Comparison of ENCODE assay signal across 22 mouse cellular contexts in the genomic region with DNA sequence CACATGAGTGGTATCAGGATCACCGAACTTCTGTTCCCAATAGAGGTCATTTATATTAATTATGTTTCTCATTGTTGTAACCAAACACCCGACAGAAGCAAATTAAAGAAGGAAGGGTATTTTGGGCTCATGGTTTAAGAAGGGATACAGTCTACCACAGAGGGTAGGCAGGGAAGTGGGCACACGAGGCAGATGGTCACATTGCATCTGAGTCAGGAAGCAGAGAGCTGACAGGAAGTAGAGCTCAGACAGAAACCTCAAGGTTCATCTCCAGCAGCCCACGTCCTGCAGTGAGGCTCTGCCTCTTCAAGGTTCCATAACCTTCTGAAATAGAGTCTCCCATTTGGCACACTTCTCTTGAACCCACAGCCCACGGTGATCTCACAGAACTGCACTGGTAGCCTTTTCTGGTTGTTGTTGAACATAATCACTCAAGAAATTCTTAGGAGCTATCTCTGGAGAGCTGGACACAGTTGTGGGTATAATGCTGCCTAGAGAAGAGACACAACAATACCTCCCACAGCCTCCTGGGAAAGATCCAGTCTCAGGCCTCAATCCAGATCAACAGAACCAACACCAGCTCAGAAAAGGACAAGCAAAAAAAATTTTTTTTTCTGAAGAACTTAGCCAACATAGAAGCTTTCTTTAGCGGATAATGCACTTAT.
DNase-seq lines count a peak whose midpoint lies in the region; ATAC-seq and TF ChIP-seq lines count a peak whose summit lies in the region.
"Had no signal": no experiment of that assay in that cellular context is flagged by ENCODE, and none has a peak within 500 bp of the region (broad histone marks: within the 10 kb centered on the region; RNA-seq: fewer than 3 reads in every experiment).

No protein-coding gene starts in this region.

- H3K79me2 ChIP-seq in macrophage (ENCODE audit: inconsistent target), result no peaks in the 10 kb centered on the region

- H3K9ac ChIP-seq in kidney, embryonic 14.5 days (ENCODE audit: low read depth, low read length), result no peak overlapping the region
- H3K9ac ChIP-seq: embryonic facial prominence, embryonic 12.5 days; forebrain, embryonic 13.5 days; heart, embryonic 15.5 days had no signal

- no peaks in the 10 kb centered on the region for H3K27me3 ChIP-seq in thymus, adult 2 months (ENCODE audit: control insufficient read depth, insufficient read depth, low read length)
- H3K27me3 ChIP-seq in kidney, embryonic 14.5 days (ENCODE audit: control insufficient read depth, insufficient read depth, low read length), result no peaks in the 10 kb centered on the region
- H3K27me3 ChIP-seq: embryonic facial prominence, embryonic 12.5 days; forebrain, embryonic 13.5 days; heart, embryonic 15.5 days had no signal

- no peak for ATAC-seq in kidney, embryonic 14.5 days (ENCODE audit: low FRiP score, low TSS enrichment)
- ATAC-seq: forebrain, embryonic 13.5 days; hindbrain, embryonic 16.5 days; intestine, embryonic 16.5 days; midbrain, embryonic 16.5 days had no signal

- no peaks in the 10 kb centered on the region for H3K9me3 ChIP-seq in kidney, embryonic 14.5 days (ENCODE audit: control insufficient read depth, low read length)
- H3K9me3 ChIP-seq: embryonic facial prominence, embryonic 12.5 days; forebrain, embryonic 13.5 days; heart, embryonic 15.5 days; limb, embryonic 10.5 days had no signal

- H3K4me1 ChIP-seq in thymus, adult 2 months (replicated peaks; ENCODE audit: control insufficient read depth, insufficient read depth, low read length), result no peaks in the 10 kb centered on the region
- H3K4me1 ChIP-seq in kidney, embryonic 14.5 days (ENCODE audit: control insufficient read depth, insufficient read depth, low read length), result peaks cover 4% of the 10 kb centered on the region; the same call in 1 of the 2 replicates
- H3K4me1 ChIP-seq: embryonic facial prominence, embryonic 12.5 days; limb, embryonic 10.5 days had no signal

- DNase-seq in frontal cortex, postnatal 36 days (ENCODE audit: low spot score in 2 of 2), result peak; percentile 22 to 39
- DNase-seq in frontal cortex, postnatal 14 days (ENCODE audit: low spot score in 2 of 2), result no peak
- DNase-seq in thymus, postnatal 25 days, result peak; percentile 3
- DNase-seq in thymus, adult 2 months, result no peak
- no peak for DNase-seq in gastrocnemius, postnatal 4 days (ENCODE audit: low spot score in 2 of 2)
- no peak for DNase-seq in kidney, adult 9 months
- DNase-seq: cerebellum, adult 11-12 months; heart, postnatal 4 days; layer of hippocampus, adult 9-11 months; liver; lung, adult 2 months; lung, postnatal 14 days had no signal

- TF ChIP-seq POLR2A in thymus, adult 2 months (IDR thresholded peaks at IDR 0.05; ENCODE audit: control insufficient read depth, extremely low read depth, insufficient read depth, low read length, poor library complexity), result no peak

- H3K4me3 ChIP-seq in thymus, adult 2 months (ENCODE audit: control insufficient read depth, insufficient read depth, low read length), result no peak overlapping the region
- H3K4me3 ChIP-seq in macrophage (ENCODE audit: inconsistent target), result no peak overlapping the region
- H3K4me3 ChIP-seq in kidney, embryonic 14.5 days (ENCODE audit: low read length), result no peak overlapping the region
- H3K4me3 ChIP-seq: embryonic facial prominence, embryonic 12.5 days; erythroblast, embryonic 14.5 days; forebrain, embryonic 13.5 days; heart, embryonic 15.5 days; limb, embryonic 10.5 days had no signal

- 34% methylated on average over 6 of the region's 6 CpGs for WGBS in thymus, adult 2 months
- WGBS in macrophage (ENCODE audit: missing documents), result 42% methylated on average over 6 of the region's 6 CpGs
- WGBS in kidney, embryonic 14.5 days, result 77% methylated on average over 6 of the region's 6 CpGs

- H3K27ac ChIP-seq in thymus, adult 2 months (ENCODE audit: control insufficient read depth, insufficient read depth, low read length), result no peak overlapping the region
- H3K27ac ChIP-seq in macrophage, result peak overlapping the region; percentile 85
- H3K27ac ChIP-seq in kidney, embryonic 14.5 days (ENCODE audit: low read depth, low read length), result no peak overlapping the region
- H3K27ac ChIP-seq: embryonic facial prominence, embryonic 12.5 days; forebrain, embryonic 13.5 days; heart, embryonic 15.5 days; limb, embryonic 10.5 days had no signal

- TF ChIP-seq CTCF in thymus, adult 2 months (IDR thresholded peaks at IDR 0.05; ENCODE audit: borderline replicate concordance, control insufficient read depth, extremely low read depth, insufficient read depth, low read length, poor library complexity), result no peak

- no peaks in the 10 kb centered on the region for H3K36me3 ChIP-seq in thymus, adult 2 months (ENCODE audit: control insufficient read depth, insufficient read depth, low read length)
- H3K36me3 ChIP-seq in macrophage (ENCODE audit: inconsistent target), result no peaks in the 10 kb centered on the region
- H3K36me3 ChIP-seq in kidney, embryonic 14.5 days (ENCODE audit: control insufficient read depth, insufficient read depth, low read length), result no peaks in the 10 kb centered on the region
- H3K36me3 ChIP-seq: embryonic facial prominence, embryonic 12.5 days; heart, embryonic 15.5 days; limb, embryonic 10.5 days had no signal

- no peak overlapping the region for H3K4me2 ChIP-seq in kidney, embryonic 14.5 days (replicated peaks; ENCODE audit: low read depth, low read length)
- H3K4me2 ChIP-seq: embryonic facial prominence, embryonic 12.5 days; forebrain, embryonic 13.5 days; heart, embryonic 15.5 days had no signal

Comparison
In these comparisons a context has a peak if more than half of its experiments do, and no peak if none do; other contexts are left out.
1. DNase-seq: peak in frontal cortex, postnatal 36 days (2 of 2) and thymus, postnatal 25 days (single experiment); none in frontal cortex, postnatal 14 days (0 of 2), thymus, adult 2 months (single experiment), gastrocnemius, postnatal 4 days (0 of 2) and kidney, adult 9 months (single experiment).